Mouse (Mus musculus): ENCODE measurements around the gene Rad9a. TPM values are rescaled to one million over a fixed set of nuclear protein-coding genes. Genes with fewer than 3 reads are reported as not detected.

Gene Rad9a
- polyA plus RNA-seq, 1 experiment = 39.8 TPM

GRCm38 (mm10) chr19:4148819-4149218 lies 52.6 kb downstream of the Rad9a start:
- peak overlapping the region; percentile 85 for H3K4me3 ChIP-seq (replicated peaks; ENCODE audit: control insufficient read depth, low read depth, low read length)
- H3K27ac ChIP-seq (ENCODE audit: control insufficient read depth, insufficient read depth, low read depth, low read length, poor library complexity) = peak overlapping the region; percentile 90
- TF ChIP-seq CTCF (IDR thresholded peaks at IDR 0.05; ENCODE audit: control insufficient read depth, insufficient read depth, low read length) (no peak), POLR2A (IDR thresholded peaks at IDR 0.05; ENCODE audit: borderline replicate concordance, control insufficient read depth, low read depth, low read length) (no peak)
- WGBS = 3% methylated on average over 8 of the region's 8 CpGs
- peaks cover 9% of the 10 kb centered on the region for H3K4me1 ChIP-seq (ENCODE audit: control insufficient read depth, insufficient read depth, low read length)

- WGBS = 1% methylated on average over 33 of the region's 33 CpGs
- H3K4me1 ChIP-seq (ENCODE audit: control insufficient read depth, insufficient read depth, low read length) = peaks cover 9% of the 10 kb centered on the region; the same call in 1 of the 2 replicates
Measured at GRCm38 (mm10) chr19:4148491-4148806, 53.0 kb downstream of the Rad9a start, which contains the start of gene Coro1b. Coro1b (plus strand) TSS chr19:4148619.

GRCm38 (mm10) chr19:4147782-4148490 lies 53.5 kb downstream of the Rad9a start:
- Histone ChIP-seq H3K4me1 (ENCODE audit: control insufficient read depth, insufficient read depth, low read length) (peaks cover 10% of the 10 kb centered on the region), H3K4me3 (replicated peaks; ENCODE audit: control insufficient read depth, low read depth, low read length) (peak overlapping the region; percentile 85), H3K27ac (ENCODE audit: control insufficient read depth, insufficient read depth, low read depth, low read length, poor library complexity) (peak overlapping the region; percentile 90)
- TF ChIP-seq CTCF (IDR thresholded peaks at IDR 0.05; ENCODE audit: control insufficient read depth, insufficient read depth, low read length) = no peak
- no peak for TF ChIP-seq POLR2A (IDR thresholded peaks at IDR 0.05; ENCODE audit: borderline replicate concordance, control insufficient read depth, low read depth, low read length)
- 36% methylated on average over 9 of the region's 9 CpGs for WGBS

More at GRCm38 (mm10) chr19:4148491-4148806, 53.0 kb downstream of the Rad9a start, which contains the start of gene Coro1b:
- no peak for TF ChIP-seq CTCF (IDR thresholded peaks at IDR 0.05; ENCODE audit: control insufficient read depth, insufficient read depth, low read length)
- TF ChIP-seq POLR2A (IDR thresholded peaks at IDR 0.05; ENCODE audit: borderline replicate concordance, control insufficient read depth, low read depth, low read length) = peak; percentile 63; the same call in 1 of the 2 replicates
- peak within 1 kb of the TSS; percentile 90 for H3K27ac ChIP-seq (ENCODE audit: control insufficient read depth, insufficient read depth, low read depth, low read length, poor library complexity)
- H3K4me3 ChIP-seq (replicated peaks; ENCODE audit: control insufficient read depth, low read depth, low read length) = peak within 1 kb of the TSS; percentile 85

- H3K4me3 ChIP-seq (replicated peaks; ENCODE audit: control insufficient read depth, low read depth, low read length) = no peak overlapping the region
- peak overlapping the region; percentile 40 for H3K27ac ChIP-seq (ENCODE audit: control insufficient read depth, insufficient read depth, low read depth, low read length, poor library complexity)
- H3K4me1 ChIP-seq (ENCODE audit: control insufficient read depth, insufficient read depth, low read length) = peaks cover 11% of the 10 kb centered on the region
- no peak for TF ChIP-seq POLR2A (IDR thresholded peaks at IDR 0.05; ENCODE audit: borderline replicate concordance, control insufficient read depth, low read depth, low read length)
- no peak for TF ChIP-seq CTCF (IDR thresholded peaks at IDR 0.05; ENCODE audit: control insufficient read depth, insufficient read depth, low read length)
- 47% methylated on average over 3 of the region's 3 CpGs for WGBS
Measured at GRCm38 (mm10) chr19:4147022-4147405, 54.4 kb downstream of the Rad9a start.

GRCm38 (mm10) chr19:4146366-4147021 lies 55.0 kb downstream of the Rad9a start:
- TF ChIP-seq POLR2A (IDR thresholded peaks at IDR 0.05; ENCODE audit: borderline replicate concordance, control insufficient read depth, low read depth, low read length) (no peak), CTCF (IDR thresholded peaks at IDR 0.05; ENCODE audit: control insufficient read depth, insufficient read depth, low read length) (no peak)
- Histone ChIP-seq H3K4me3 (replicated peaks; ENCODE audit: control insufficient read depth, low read depth, low read length) (no peak overlapping the region), H3K4me1 (ENCODE audit: control insufficient read depth, insufficient read depth, low read length) (peaks cover 11% of the 10 kb centered on the region), H3K27ac (ENCODE audit: control insufficient read depth, insufficient read depth, low read depth, low read length, poor library complexity) (peak overlapping the region; percentile 16; the same call in 1 of the 2 replicates)
- 78% methylated on average over 12 of the region's 12 CpGs for WGBS

DNA sequence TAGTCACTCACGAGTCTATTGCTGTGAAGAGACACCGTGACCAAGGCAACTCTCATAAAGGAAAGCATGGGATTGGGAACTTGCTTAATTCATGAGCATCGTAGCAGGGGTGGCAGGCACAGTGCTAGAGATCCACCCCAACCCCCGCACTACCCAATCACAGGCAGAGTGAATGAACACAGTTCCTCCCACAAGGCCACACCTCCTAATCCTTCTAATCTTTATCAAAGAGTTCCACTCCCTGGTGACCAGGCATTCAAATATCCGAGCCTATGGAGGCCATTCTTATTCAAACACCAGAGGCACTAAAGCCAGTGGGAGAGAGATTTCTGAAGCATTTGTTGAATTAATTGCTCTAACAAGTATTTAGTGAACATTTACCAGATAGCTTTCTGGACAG lies 55.5 kb downstream of the Rad9a start:
- Histone ChIP-seq H3K4me1 (ENCODE audit: control insufficient read depth, insufficient read depth, low read length) (peaks cover 11% of the 10 kb centered on the region), H3K4me3 (replicated peaks; ENCODE audit: control insufficient read depth, low read depth, low read length) (no peak overlapping the region), H3K27ac (ENCODE audit: control insufficient read depth, insufficient read depth, low read depth, low read length, poor library complexity) (no peak overlapping the region)
- TF ChIP-seq CTCF (IDR thresholded peaks at IDR 0.05; ENCODE audit: control insufficient read depth, insufficient read depth, low read length) (no peak), POLR2A (IDR thresholded peaks at IDR 0.05; ENCODE audit: borderline replicate concordance, control insufficient read depth, low read depth, low read length) (no peak)
- WGBS = 89% methylated on average over 5 of the region's 5 CpGs

Other genes with a start within 250 kb of the Rad9a start
- gene Aldh3b3, start 243.0 kb downstream of the Rad9a start, polyA plus RNA-seq (2011; ENCODE audit: insufficient read depth, insufficient read length, low replicate concordance, missing spikeins) = 1.6 and 4.4 TPM in 2 replicates
- 2.4 and 4.2 TPM in 2 replicates for gene Aldh3b2, start 229.3 kb downstream of the Rad9a start, polyA plus RNA-seq (2011; ENCODE audit: insufficient read depth, insufficient read length, low replicate concordance, missing spikeins)
- 5.1 and 10.7 TPM in 2 replicates for gene Acy3, start 215.1 kb downstream of the Rad9a start, polyA plus RNA-seq (2011; ENCODE audit: insufficient read depth, insufficient read length, low replicate concordance, missing spikeins)
- not detected in 2 replicates for gene Tbx10, start 208.9 kb downstream of the Rad9a start, polyA plus RNA-seq (2011; ENCODE audit: insufficient read depth, insufficient read length, low replicate concordance, missing spikeins)
- 9.7 and 18.1 TPM in 2 replicates for gene Nudt8, start 201.1 kb downstream of the Rad9a start, polyA plus RNA-seq (2011; ENCODE audit: insufficient read depth, insufficient read length, low replicate concordance, missing spikeins)
- 1.7 and 2.0 TPM in 2 replicates for gene Gm49405, start 201.0 kb downstream of the Rad9a start, polyA plus RNA-seq (2011; ENCODE audit: insufficient read depth, insufficient read length, low replicate concordance, missing spikeins)
- 5.2 and 7.8 TPM in 2 replicates for gene Doc2g, start 198.3 kb downstream of the Rad9a start, polyA plus RNA-seq (2011; ENCODE audit: insufficient read depth, insufficient read length, low replicate concordance, missing spikeins)
- gene Ndufv1, start 188.9 kb downstream of the Rad9a start, polyA plus RNA-seq (2011; ENCODE audit: insufficient read depth, insufficient read length, low replicate concordance, missing spikeins) = 61.7 and 118 TPM in 2 replicates
- gene Gstp1, start 163.7 kb downstream of the Rad9a start, polyA plus RNA-seq (2011; ENCODE audit: insufficient read depth, insufficient read length, low replicate concordance, missing spikeins) = 125 and 187 TPM in 2 replicates
- gene Gstp2, start 155.6 kb downstream of the Rad9a start, polyA plus RNA-seq (2011; ENCODE audit: insufficient read depth, insufficient read length, low replicate concordance, missing spikeins) = 21.6 TPM in 1 of 2 replicates, not detected in the other
- 13.5 and 18.0 TPM in 2 replicates for gene Gstp3, start 142.1 kb downstream of the Rad9a start, polyA plus RNA-seq (2011; ENCODE audit: insufficient read depth, insufficient read length, low replicate concordance, missing spikeins)
- not detected in 2 replicates for gene Cabp2, start 120.1 kb downstream of the Rad9a start, polyA plus RNA-seq (2011; ENCODE audit: insufficient read depth, insufficient read length, low replicate concordance, missing spikeins)
- 93.3 and 143 TPM in 2 replicates for gene Cdk2ap2, start 104.5 kb downstream of the Rad9a start, polyA plus RNA-seq (2011; ENCODE audit: insufficient read depth, insufficient read length, low replicate concordance, missing spikeins)
- gene Pitpnm1, start 101.7 kb downstream of the Rad9a start, polyA plus RNA-seq (2011; ENCODE audit: insufficient read depth, insufficient read length, low replicate concordance, missing spikeins) = 72.3 and 159 TPM in 2 replicates
- 22.0 and 53.5 TPM in 2 replicates for gene Aip, start 75.8 kb downstream of the Rad9a start, polyA plus RNA-seq (2011; ENCODE audit: insufficient read depth, insufficient read length, low replicate concordance, missing spikeins)
- not detected in 2 replicates for gene Gpr152, start 61.9 kb downstream of the Rad9a start, polyA plus RNA-seq (2011; ENCODE audit: insufficient read depth, insufficient read length, low replicate concordance, missing spikeins)
- gene Cabp4, start 57.6 kb downstream of the Rad9a start, polyA plus RNA-seq (2011; ENCODE audit: insufficient read depth, insufficient read length, low replicate concordance, missing spikeins) = 0.29 and 0.60 TPM in 2 replicates
- gene Coro1b, start 53.0 kb downstream of the Rad9a start, polyA plus RNA-seq (2011; ENCODE audit: insufficient read depth, insufficient read length, low replicate concordance, missing spikeins) = 75.8 and 114 TPM in 2 replicates
- gene Ptprcap, start 48.1 kb downstream of the Rad9a start, polyA plus RNA-seq (2011; ENCODE audit: insufficient read depth, insufficient read length, low replicate concordance, missing spikeins) = 27.6 and 60.8 TPM in 2 replicates
- gene Rps6kb2, start 38.3 kb downstream of the Rad9a start, polyA plus RNA-seq (2011; ENCODE audit: insufficient read depth, insufficient read length, low replicate concordance, missing spikeins) = 51.8 and 86.1 TPM in 2 replicates
- 23.3 and 52.9 TPM in 2 replicates for gene Carns1, start 26.2 kb downstream of the Rad9a start, polyA plus RNA-seq (2011; ENCODE audit: insufficient read depth, insufficient read length, low replicate concordance, missing spikeins)
- gene Tbc1d10c, start 10.4 kb downstream of the Rad9a start, polyA plus RNA-seq (2011; ENCODE audit: insufficient read depth, insufficient read length, low replicate concordance, missing spikeins) = 64.3 and 168 TPM in 2 replicates
- 121 and 204 TPM in 2 replicates for gene Ppp1ca, start 9.6 kb downstream of the Rad9a start, polyA plus RNA-seq (2011; ENCODE audit: insufficient read depth, insufficient read length, low replicate concordance, missing spikeins)
- 10.3 and 25.4 TPM in 2 replicates for gene Clcf1, start 12.6 kb upstream of the Rad9a start, polyA plus RNA-seq (2011; ENCODE audit: insufficient read depth, insufficient read length, low replicate concordance, missing spikeins)
- gene AC109138.7, start 12.7 kb upstream of the Rad9a start, polyA plus RNA-seq (2011; ENCODE audit: insufficient read depth, insufficient read length, low replicate concordance, missing spikeins) = not detected in 2 replicates
- gene Pold4, start 30.2 kb upstream of the Rad9a start, polyA plus RNA-seq (2011; ENCODE audit: insufficient read depth, insufficient read length, low replicate concordance, missing spikeins) = 31.7 and 54.7 TPM in 2 replicates
- gene Ssh3, start 67.5 kb upstream of the Rad9a start, polyA plus RNA-seq (2011; ENCODE audit: insufficient read depth, insufficient read length, low replicate concordance, missing spikeins) = 16.9 and 20.7 TPM in 2 replicates
- 8.4 and 53.2 TPM in 2 replicates for gene Ankrd13d, start 81.5 kb upstream of the Rad9a start, polyA plus RNA-seq (2011; ENCODE audit: insufficient read depth, insufficient read length, low replicate concordance, missing spikeins)
- gene Grk2, start 104.6 kb upstream of the Rad9a start, polyA plus RNA-seq (2011; ENCODE audit: insufficient read depth, insufficient read length, low replicate concordance, missing spikeins) = 153 and 243 TPM in 2 replicates
- gene Kdm2a, start 196.6 kb upstream of the Rad9a start, polyA plus RNA-seq (2011; ENCODE audit: insufficient read depth, insufficient read length, low replicate concordance, missing spikeins) = 29.2 and 38.9 TPM in 2 replicates
- gene Rhod, start 237.8 kb upstream of the Rad9a start, polyA plus RNA-seq (2011; ENCODE audit: insufficient read depth, insufficient read length, low replicate concordance, missing spikeins) = 0.86 and 1.3 TPM in 2 replicates

All from bone marrow, adult 2 months (tissue).